Mouse (Mus musculus) liver, embryonic 14.5 days (tissue): Measurements from ENCODE around the gene Dtnbp1.

Experiments
- CTCF ChIP-seq: IDR thresholded peaks from 2 replicates; pipeline ENCODE4 v1.5.1; 2016; ENCODE audit warnings: antibody characterized with exemption, low read depth, control low read depth
- EP300 ChIP-seq: IDR thresholded peaks from 2 replicates; pipeline ENCODE4 v1.6.1; 2016; ENCODE audit warnings: antibody characterized with exemption, low read depth

GRCm38 (mm10) chr13:44902299-44902698 lies 99.6 kb downstream of the Dtnbp1 start:
- no peak for TF ChIP-seq CTCF
- TF ChIP-seq EP300, result no peak
